Mouse (Mus musculus) G1E (cell line): ENCODE data around the gene Csnka2ip. TPM values are rescaled to one million over a fixed set of nuclear protein-coding genes. Genes with fewer than 3 reads are reported as not detected.

ENCODE experiments used
- ATAC-seq: 2 replicates; pipeline ENCODE4 v1.8.0; 2016; ENCODE audit warnings: mild to moderate bottlenecking; ENCODE audit not compliant: insufficient number of reproducible peaks, poor library complexity, low FRiP score, severe bottlenecking; ENCODE audit errors: extremely low read depth
- DNase-seq: peaks from one replicate; pipeline ENCODE4 v3.0.0; 2012; ENCODE audit warnings: low spot score
- H3K27me3 ChIP-seq: 2 replicates; pipeline ENCODE4 v1.6.1; 2012; ENCODE audit warnings: mild to moderate bottlenecking, low read length, inconsistent platforms; ENCODE audit not compliant: insufficient read depth
- H3K36me3 ChIP-seq: replicated peaks from 2 replicates; pipeline ENCODE3; 2012; ENCODE audit warnings: mild to moderate bottlenecking, inconsistent platforms
- H3K4me1 ChIP-seq: 2 replicates; pipeline ENCODE4 v1.6.1; 2012; ENCODE audit warnings: low read depth, low read length, inconsistent platforms, mixed read lengths; ENCODE audit not compliant: insufficient read depth
- H3K4me3 ChIP-seq: 2 replicates; pipeline ENCODE4 v1.5.1; 2012; ENCODE audit warnings: low read depth, mild to moderate bottlenecking, inconsistent platforms, low read length, moderate library complexity, mixed read lengths
- H3K9me3 ChIP-seq: replicated peaks from 2 replicates; pipeline ENCODE4 v1.6.1; 2012; ENCODE audit warnings: inconsistent platforms
- CTCF ChIP-seq: IDR thresholded peaks from 2 replicates; pipeline ENCODE4 v1.5.1; 2012; ENCODE audit warnings: low read depth, low read length, inconsistent platforms, mixed read lengths
- GATA1 ChIP-seq: IDR thresholded peaks from 2 replicates; pipeline ENCODE4 v1.6.1; 2012; ENCODE audit warnings: borderline replicate concordance, low read length, inconsistent platforms, mixed read lengths
- GATA2 ChIP-seq: IDR thresholded peaks from 2 replicates; pipeline ENCODE4 v1.6.1; 2012; ENCODE audit warnings: low read depth, low read length, inconsistent platforms, borderline replicate concordance
- POLR2AphosphoS5 ChIP-seq: IDR thresholded peaks from 2 replicates; pipeline ENCODE4 v1.6.1; 2012; ENCODE audit warnings: low read depth, low read length, inconsistent platforms; ENCODE audit not compliant: insufficient replicate concordance
- TAL1 ChIP-seq: conservative IDR thresholded peaks from 2 replicates; pipeline ENCODE4 v1.6.1; 2012; ENCODE audit warnings: low read depth, low read length, inconsistent platforms, mixed read lengths
- polyA plus RNA-seq: library from polyadenylated mRNA; stranded (reverse); fragments of >175 nt; gene quantifications from 2 replicates; pipeline ENCODE4 v1.2.3, GENCODE M21; 2012
- total RNA-seq, 2 experiments: library from RNA; stranded (forward) in 1 of 2; stranded (reverse) in 1 of 2; fragments of 200-1000 nt in 1 of 2; fragments of >200 nt in 1 of 2; fragmentation: Nextera tagmentation in 1 of 2; gene quantifications; 2 replicates each; pipeline ENCODE4 v1.2.3; 2014 to 2017

Csnka2ip gene
- total and polyA plus RNA-seq, 3 experiments: 0.05 TPM; not detected in 2

DNA sequence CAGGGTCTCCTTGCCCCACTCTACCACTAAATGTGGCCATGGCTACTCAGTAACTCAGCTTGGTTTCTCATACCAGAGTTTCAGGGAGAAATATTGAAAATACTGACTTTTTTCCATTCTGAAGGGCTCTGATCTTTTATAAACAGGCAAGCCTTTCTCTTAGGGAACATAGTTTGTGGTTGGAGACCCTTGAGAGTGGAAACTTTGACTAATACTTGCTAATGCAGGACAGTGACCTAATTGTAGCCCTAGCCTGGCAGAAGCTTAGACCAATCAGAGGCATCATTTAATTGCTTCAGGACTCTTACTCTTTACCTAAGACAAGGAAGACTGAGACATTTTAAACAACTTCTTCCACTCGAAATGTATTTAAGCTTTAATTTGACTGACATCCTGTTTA, 39.1 kb downstream of the Csnka2ip start:
- no peaks in the 10 kb centered on the region for H3K9me3 ChIP-seq
- no peak for ATAC-seq
- no peaks in the 10 kb centered on the region for H3K27me3 ChIP-seq
- no peak for TF ChIP-seq GATA1
- TF ChIP-seq TAL1: no peak
- TF ChIP-seq GATA2: no peak
- TF ChIP-seq POLR2AphosphoS5: no peak
- no peak for TF ChIP-seq CTCF
- H3K36me3 ChIP-seq: no peaks in the 10 kb centered on the region
- no peak for DNase-seq
- no peak overlapping the region for H3K4me3 ChIP-seq
- H3K4me1 ChIP-seq: no peaks in the 10 kb centered on the region

GRCm38 (mm10) chr16:64558518-64558917, 43.7 kb downstream of the Csnka2ip start:
- DNase-seq (no peak), ATAC-seq (no peak)
- Histone ChIP-seq H3K4me1 (no peaks in the 10 kb centered on the region), H3K36me3 (no peaks in the 10 kb centered on the region), H3K27me3 (no peaks in the 10 kb centered on the region), H3K9me3 (no peaks in the 10 kb centered on the region), H3K4me3 (no peak overlapping the region)
- TF ChIP-seq TAL1 (no peak), CTCF (no peak), GATA1 (no peak), GATA2 (no peak), POLR2AphosphoS5 (no peak)

GRCm38 (mm10) chr16:64526883-64527282, 75.3 kb downstream of the Csnka2ip start:
- H3K36me3 ChIP-seq: no peaks in the 10 kb centered on the region
- no peaks in the 10 kb centered on the region for H3K27me3 ChIP-seq
- TF ChIP-seq GATA1 (no peak), POLR2AphosphoS5 (no peak), GATA2 (no peak), CTCF (no peak), TAL1 (no peak)
- DNase-seq: no peak
- H3K9me3 ChIP-seq: no peaks in the 10 kb centered on the region
- H3K4me1 ChIP-seq: no peaks in the 10 kb centered on the region
- H3K4me3 ChIP-seq: no peak overlapping the region
- ATAC-seq: no peak

- H3K9me3 ChIP-seq: no peaks in the 10 kb centered on the region
- H3K4me1 ChIP-seq: no peaks in the 10 kb centered on the region
- TF ChIP-seq POLR2AphosphoS5 (no peak), GATA2 (no peak), CTCF (no peak), TAL1 (no peak), GATA1 (no peak)
- no peaks in the 10 kb centered on the region for H3K36me3 ChIP-seq
- ATAC-seq (no peak), DNase-seq (no peak)
- H3K27me3 ChIP-seq: no peaks in the 10 kb centered on the region
- no peak overlapping the region for H3K4me3 ChIP-seq
Measured at GRCm38 (mm10) chr16:64524051-64524645, 78.1 kb downstream of the Csnka2ip start.

GRCm38 (mm10) chr16:64513423-64513822, 88.8 kb downstream of the Csnka2ip start:
- no peak for ATAC-seq
- no peaks in the 10 kb centered on the region for H3K4me1 ChIP-seq
- H3K36me3 ChIP-seq: no peaks in the 10 kb centered on the region
- no peak for DNase-seq
- no peaks in the 10 kb centered on the region for H3K9me3 ChIP-seq
- H3K27me3 ChIP-seq: no peaks in the 10 kb centered on the region
- TF ChIP-seq GATA2: no peak
- no peak for TF ChIP-seq CTCF
- no peak for TF ChIP-seq TAL1
- TF ChIP-seq POLR2AphosphoS5: no peak
- no peak for TF ChIP-seq GATA1
- no peak overlapping the region for H3K4me3 ChIP-seq

Other genes with a start within 250 kb of the Csnka2ip start
- 49.7 and 57.1 TPM in 2 replicates for gene 4930453N24Rik, start 168.8 kb upstream of the Csnka2ip start, total RNA-seq (2014; fragmentation: Nextera tagmentation)
- 40.4 and 41.1 TPM in 2 replicates for gene 4930453N24Rik, start 168.8 kb upstream of the Csnka2ip start, total RNA-seq (2017)
- 11.2 and 12.6 TPM in 2 replicates for gene 4930453N24Rik, start 168.8 kb upstream of the Csnka2ip start, polyA plus RNA-seq
- 64.0 and 73.3 TPM in 2 replicates for gene Zfp654, start 249.2 kb upstream of the Csnka2ip start, total RNA-seq (2014; fragmentation: Nextera tagmentation)
- 29.0 and 30.6 TPM in 2 replicates for gene Zfp654, start 249.2 kb upstream of the Csnka2ip start, total RNA-seq (2017)
- gene Zfp654, start 249.2 kb upstream of the Csnka2ip start, polyA plus RNA-seq: 1.9 and 2.0 TPM in 2 replicates
- gene Cggbp1, start 249.6 kb upstream of the Csnka2ip start, total RNA-seq (2014; fragmentation: Nextera tagmentation): 150 and 152 TPM in 2 replicates
- 70.0 and 76.4 TPM in 2 replicates for gene Cggbp1, start 249.6 kb upstream of the Csnka2ip start, total RNA-seq (2017)
- 34.8 and 37.2 TPM in 2 replicates for gene Cggbp1, start 249.6 kb upstream of the Csnka2ip start, polyA plus RNA-seq